Mouse (Mus musculus) ZHBTc4 (cell line): ENCODE measurements at regions not wholly inside any gene's neighbourhood (a gene's known extent, or its start where the extent isn't known, plus 50 kb on each side); places are given as distances from the start of the nearest gene placed in this dataset.

ENCODE experiments used
- DNase-seq: peaks from one replicate; pipeline ENCODE4 v3.0.0-alpha.2; 2011; ENCODE audit warnings: low read depth, low spot score

- no peak for DNase-seq
Observed at GRCm38 (mm10) chr8:97252232-97252631, 1363.9 kb upstream of the Got2 start.

- DNase-seq: no peak
Observed at GRCm38 (mm10) chr8:97251458-97251865, 1363.1 kb upstream of the Got2 start.

GRCm38 (mm10) chr8:97234551-97235107 is 1346.3 kb upstream of the Got2 start:
- DNase-seq: no peak

GRCm38 (mm10) chr8:97232619-97233376 is 1344.5 kb upstream of the Got2 start:
- no peak for DNase-seq

GRCm38 (mm10) chr8:97231652-97232051 is 1343.3 kb upstream of the Got2 start:
- no peak for DNase-seq

- no peak for DNase-seq
Observed at GRCm38 (mm10) chr8:97191806-97192205, 1303.5 kb upstream of the Got2 start.

- DNase-seq: peak; percentile 2
Observed at GRCm38 (mm10) chr8:97183831-97184230, 1295.5 kb upstream of the Got2 start.

- peak; percentile 60 for DNase-seq
Observed at GRCm38 (mm10) chr8:97182456-97182855, 1294.1 kb upstream of the Got2 start.
